Mouse (Mus musculus) ES-Bruce4 (cell line): ENCODE measurements around the gene Hba-a1. TPM values are rescaled to one million over a fixed set of nuclear protein-coding genes. Genes with fewer than 3 reads are reported as not detected.
"Not testable (repeated sequence)": the region's sequence is repeated elsewhere in the genome, so short reads cannot be mapped to it uniquely, and the experiment has no call there.

Experiments
- H3K27ac ChIP-seq: 2 replicates; pipeline ENCODE4 v1.5.1; 2012; ENCODE audit warnings: low read length, inconsistent platforms; ENCODE audit not compliant: insufficient read depth
- H3K27me3 ChIP-seq: 2 replicates; pipeline ENCODE4 v1.6.1; 2012; ENCODE audit warnings: mild to moderate bottlenecking, low read length, inconsistent platforms; ENCODE audit not compliant: control insufficient read depth, poor library complexity, insufficient read depth, severe bottlenecking
- H3K36me3 ChIP-seq: 2 replicates; pipeline ENCODE4 v1.6.1; 2012; ENCODE audit warnings: inconsistent platforms, mild to moderate bottlenecking, low read length, moderate library complexity; ENCODE audit not compliant: control insufficient read depth, poor library complexity, insufficient read depth, severe bottlenecking
- H3K4me1 ChIP-seq: one replicate; pipeline ENCODE4 v1.8.1; 2011; ENCODE audit warnings: low read length; ENCODE audit not compliant: control insufficient read depth, insufficient read depth
- H3K4me3 ChIP-seq: 2 replicates; pipeline ENCODE4 v1.5.1; 2011; ENCODE audit warnings: low read depth, mild to moderate bottlenecking, low read length
- H3K9ac ChIP-seq: 2 replicates; pipeline ENCODE4 v1.6.1; 2012; ENCODE audit warnings: low read depth, mild to moderate bottlenecking, inconsistent platforms; ENCODE audit not compliant: poor library complexity, severe bottlenecking
- H3K9me3 ChIP-seq: replicated peaks from 2 replicates; pipeline ENCODE4 v1.6.1; 2012; ENCODE audit warnings: mild to moderate bottlenecking, low read length, inconsistent platforms; ENCODE audit not compliant: control insufficient read depth, poor library complexity, insufficient read depth, severe bottlenecking
- CTCF ChIP-seq: IDR thresholded peaks from one replicate; pipeline ENCODE4 v1.8.1; 2011; ENCODE audit warnings: low read depth, low read length
- EP300 ChIP-seq: IDR thresholded peaks from 2 replicates; pipeline ENCODE4 v1.6.1; 2011; ENCODE audit warnings: low read depth, low read length; ENCODE audit not compliant: insufficient read depth
- POLR2A ChIP-seq: IDR thresholded peaks from one replicate; pipeline ENCODE4 v1.8.1; 2011; ENCODE audit warnings: low read length; ENCODE audit not compliant: insufficient read depth
- polyA plus RNA-seq: library from polyadenylated mRNA; stranded (reverse); fragments of >200 nt; gene quantifications from 2 replicates; pipeline ENCODE4 v1.2.4, GENCODE M21; 2011; ENCODE audit warnings: low read depth; ENCODE audit not compliant: missing spikeins, insufficient read depth, insufficient read length

Gene Hba-a1
- polyA plus RNA-seq, 1 experiment: 1.6 TPM

GRCm38 (mm10) chr11:32297866-32298531 lies 14.7 kb downstream of the Hba-a1 start:
- H3K9me3 ChIP-seq: no peaks in the 10 kb centered on the region
- H3K4me1 ChIP-seq: no peaks in the 10 kb centered on the region
- H3K9ac ChIP-seq: no peak overlapping the region
- H3K4me3 ChIP-seq: no peak overlapping the region
- no peaks in the 10 kb centered on the region for H3K36me3 ChIP-seq
- TF ChIP-seq EP300 (no peak), POLR2A (no peak), CTCF (no peak)
- no peaks in the 10 kb centered on the region for H3K27me3 ChIP-seq
- H3K27ac ChIP-seq: no peak overlapping the region

- Histone ChIP-seq H3K27me3 (no peaks in the 10 kb centered on the region), H3K4me1 (no peaks in the 10 kb centered on the region), H3K9ac (no peak overlapping the region), H3K4me3 (no peak overlapping the region), H3K9me3 (no peaks in the 10 kb centered on the region), H3K36me3 (no peaks in the 10 kb centered on the region), H3K27ac (no peak overlapping the region)
- TF ChIP-seq CTCF (no peak), POLR2A (no peak), EP300 (no peak)
Observed at GRCm38 (mm10) chr11:32298532-32298918, 15.2 kb downstream of the Hba-a1 start.

GRCm38 (mm10) chr11:32299865-32300264 lies 16.6 kb downstream of the Hba-a1 start, which contains the start of gene Hbq1a:
Gene Hbq1a, plus strand, starts transcription at chr11:32300069.
- H3K4me3 ChIP-seq: peak within 1 kb of the TSS; percentile 63
- TF ChIP-seq CTCF: peak; percentile 62
- H3K27ac ChIP-seq, H3K4me1 ChIP-seq, H3K9ac ChIP-seq, H3K36me3 ChIP-seq, H3K9me3 ChIP-seq, H3K27me3 ChIP-seq: not testable (repeated sequence)

- Histone ChIP-seq H3K4me3 (peak overlapping the region; percentile 63), H3K9ac (no peak overlapping the region), H3K27ac (no peak overlapping the region), H3K36me3 (no peaks in the 10 kb centered on the region), H3K27me3 (no peaks in the 10 kb centered on the region), H3K9me3 (no peaks in the 10 kb centered on the region), H3K4me1 (no peaks in the 10 kb centered on the region)
- TF ChIP-seq POLR2A (no peak), EP300 (no peak), CTCF (no peak)
Observed at GRCm38 (mm10) chr11:32300279-32301267, 17.3 kb downstream of the Hba-a1 start.

GRCm38 (mm10) chr11:32301506-32301905 lies 18.2 kb downstream of the Hba-a1 start:
- Histone ChIP-seq H3K36me3 (no peaks in the 10 kb centered on the region), H3K9ac (no peak overlapping the region), H3K4me3 (no peak overlapping the region), H3K4me1 (no peaks in the 10 kb centered on the region), H3K27me3 (no peaks in the 10 kb centered on the region), H3K9me3 (no peaks in the 10 kb centered on the region), H3K27ac (no peak overlapping the region)
- TF ChIP-seq POLR2A (no peak), EP300 (no peak), CTCF (no peak)

GRCm38 (mm10) chr11:32302824-32303419 lies 19.6 kb downstream of the Hba-a1 start:
- H3K36me3 ChIP-seq: no peaks in the 10 kb centered on the region
- no peaks in the 10 kb centered on the region for H3K9me3 ChIP-seq
- no peak for TF ChIP-seq EP300
- no peak for TF ChIP-seq CTCF
- TF ChIP-seq POLR2A: no peak
- H3K27me3 ChIP-seq: no peaks in the 10 kb centered on the region
- H3K4me1 ChIP-seq: no peaks in the 10 kb centered on the region
- no peak overlapping the region for H3K4me3 ChIP-seq
- no peak overlapping the region for H3K27ac ChIP-seq
- no peak overlapping the region for H3K9ac ChIP-seq
